Mouse (Mus musculus): ENCODE measurements around the gene Pak7. TPM values are rescaled to one million over a fixed set of nuclear protein-coding genes. Genes with fewer than 3 reads are reported as not detected.
A peak's percentile ranks its signal among the peaks of the same experiment; 100 is the strongest.
"Not testable (repeated sequence)": the region's sequence is repeated elsewhere in the genome, so short reads cannot be mapped to it uniquely, and the experiment has no call there.

The Pak7 gene
- polyA plus RNA-seq (2016; fragmentation: Nextera tagmentation; extraction: Ambion mirVana): 1.8 and 2.8 TPM in 2 replicates

- Histone ChIP-seq H3K27ac (peak within 1 kb of the TSS; percentile 81), H3K4me1 (peaks cover 11% of the 10 kb centered on the region), H3K27me3 (ENCODE audit: poor library complexity, severe bottlenecking) (peaks cover 26% of the 10 kb centered on the region), H3K4me3 (peak within 1 kb of the TSS; percentile 67), H3K36me3 (replicated peaks) (no peaks in the 10 kb centered on the region), H3K9me3 (no peaks in the 10 kb centered on the region)
- WGBS: under 1% methylated on average over 39 of the region's 39 CpGs
- peak; percentile 83 for DNase-seq (ENCODE audit: extremely low spot score, low spot score)
Measured at GRCm38 (mm10) chr2:136387181-136388131, at the start of gene Pak7. Gene Pak7 (minus strand): TSS chr2:136387967.

DNA sequence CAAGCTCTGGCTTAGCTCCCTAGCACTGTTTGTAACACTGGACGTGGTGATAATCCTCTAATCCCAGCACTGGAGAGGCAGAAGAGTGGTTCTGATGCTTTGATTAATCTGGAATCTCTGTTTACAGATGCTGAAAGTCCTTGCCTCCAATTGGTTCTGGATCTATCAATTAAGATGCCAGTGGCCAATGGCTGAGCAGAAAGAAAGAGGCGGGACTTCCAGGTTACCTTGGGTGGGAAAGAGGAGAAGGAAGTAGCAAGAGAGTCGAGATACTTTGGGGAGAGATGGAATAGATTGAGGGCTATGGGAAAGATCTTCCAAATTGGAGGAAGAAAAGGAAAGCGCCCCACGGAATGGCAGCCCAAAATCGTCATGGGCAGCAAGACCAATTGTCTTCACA, 37.8 kb upstream of the Pak7 start:
- Histone ChIP-seq H3K27ac (no peak overlapping the region), H3K27me3 (ENCODE audit: poor library complexity, severe bottlenecking) (no peaks in the 10 kb centered on the region), H3K9me3 (no peaks in the 10 kb centered on the region), H3K4me3 (no peak overlapping the region), H3K36me3 (replicated peaks) (no peaks in the 10 kb centered on the region), H3K4me1 (no peaks in the 10 kb centered on the region)
- DNase-seq (ENCODE audit: extremely low spot score, low spot score): no peak
- 81% methylated on average over 6 of the region's 6 CpGs for WGBS

- no peaks in the 10 kb centered on the region for H3K36me3 ChIP-seq (replicated peaks)
- H3K4me1 ChIP-seq: no peaks in the 10 kb centered on the region
- no peaks in the 10 kb centered on the region for H3K9me3 ChIP-seq
Measured at GRCm38 (mm10) chr2:136419543-136419942, 31.8 kb upstream of the Pak7 start.

GRCm38 (mm10) chr2:136416381-136416780, 28.6 kb upstream of the Pak7 start:
- Histone ChIP-seq H3K27ac (no peak overlapping the region), H3K27me3 (ENCODE audit: poor library complexity, severe bottlenecking) (no peaks in the 10 kb centered on the region), H3K4me3 (no peak overlapping the region), H3K9me3 (no peaks in the 10 kb centered on the region), H3K4me1 (no peaks in the 10 kb centered on the region), H3K36me3 (replicated peaks) (no peaks in the 10 kb centered on the region)
- no peak for DNase-seq (ENCODE audit: extremely low spot score, low spot score)

More at GRCm38 (mm10) chr2:136419543-136419942, 31.8 kb upstream of the Pak7 start:
- Histone ChIP-seq H3K27me3 (ENCODE audit: poor library complexity, severe bottlenecking) (no peaks in the 10 kb centered on the region), H3K27ac (no peak overlapping the region), H3K4me3 (no peak overlapping the region)
- DNase-seq (ENCODE audit: extremely low spot score, low spot score): no peak
- 83% methylated on average over 1 of the region's 1 CpGs for WGBS

GRCm38 (mm10) chr2:136402587-136402986, 14.8 kb upstream of the Pak7 start:
- H3K36me3 ChIP-seq (replicated peaks): no peaks in the 10 kb centered on the region
- no peak for DNase-seq (ENCODE audit: extremely low spot score, low spot score)
- H3K27me3 ChIP-seq (ENCODE audit: poor library complexity, severe bottlenecking): no peaks in the 10 kb centered on the region
- no peaks in the 10 kb centered on the region for H3K9me3 ChIP-seq
- no peak overlapping the region for H3K27ac ChIP-seq
- WGBS: 90% methylated on average over 4 of the region's 4 CpGs
- no peaks in the 10 kb centered on the region for H3K4me1 ChIP-seq
- no peak overlapping the region for H3K4me3 ChIP-seq

GRCm38 (mm10) chr2:136375318-136375717, 12.4 kb downstream of the Pak7 start:
- WGBS: 68% methylated on average over 3 of the region's 3 CpGs
- no peak overlapping the region for H3K27ac ChIP-seq
- no peaks in the 10 kb centered on the region for H3K36me3 ChIP-seq (replicated peaks)

GRCm38 (mm10) chr2:136372361-136372760, 15.4 kb downstream of the Pak7 start:
- H3K27me3 ChIP-seq (ENCODE audit: poor library complexity, severe bottlenecking): no peaks in the 10 kb centered on the region
- no peaks in the 10 kb centered on the region for H3K36me3 ChIP-seq (replicated peaks)
- H3K27ac ChIP-seq: no peak overlapping the region
- 0 out of 2 replicates have a peak, but pooled peaks cover 3% of the 10 kb centered on the region for H3K4me1 ChIP-seq
- H3K4me3 ChIP-seq: no peak overlapping the region
- H3K9me3 ChIP-seq: no peaks in the 10 kb centered on the region
- no peak for DNase-seq (ENCODE audit: extremely low spot score, low spot score)
- 61% methylated on average over 1 of the region's 1 CpGs for WGBS

More at GRCm38 (mm10) chr2:136375318-136375717, 12.4 kb downstream of the Pak7 start:
- Histone ChIP-seq H3K9me3 (no peaks in the 10 kb centered on the region), H3K4me3 (no peak overlapping the region), H3K27me3 (ENCODE audit: poor library complexity, severe bottlenecking) (no peaks in the 10 kb centered on the region), H3K4me1 (0 out of 2 replicates have a peak, but pooled peaks cover 3% of the 10 kb centered on the region)
- no peak for DNase-seq (ENCODE audit: extremely low spot score, low spot score)

- H3K27me3 ChIP-seq (ENCODE audit: poor library complexity, severe bottlenecking): no peaks in the 10 kb centered on the region
- WGBS: 89% methylated on average over 2 of the region's 2 CpGs
- no peak overlapping the region for H3K27ac ChIP-seq
- DNase-seq (ENCODE audit: extremely low spot score, low spot score): no peak
- H3K36me3 ChIP-seq (replicated peaks): no peaks in the 10 kb centered on the region
- no peak overlapping the region for H3K4me3 ChIP-seq
- no peaks in the 10 kb centered on the region for H3K9me3 ChIP-seq
- no peaks in the 10 kb centered on the region for H3K4me1 ChIP-seq
Measured at GRCm38 (mm10) chr2:136351393-136352096, 36.2 kb downstream of the Pak7 start.

- H3K4me3 ChIP-seq: no peak overlapping the region
- no peak for DNase-seq (ENCODE audit: extremely low spot score, low spot score)
- no peaks in the 10 kb centered on the region for H3K4me1 ChIP-seq
- H3K36me3 ChIP-seq (replicated peaks): no peaks in the 10 kb centered on the region
- no peaks in the 10 kb centered on the region for H3K27me3 ChIP-seq (ENCODE audit: poor library complexity, severe bottlenecking)
- no peaks in the 10 kb centered on the region for H3K9me3 ChIP-seq
- H3K27ac ChIP-seq: no peak overlapping the region
- 82% methylated on average over 3 of the region's 3 CpGs for WGBS
Measured at GRCm38 (mm10) chr2:136350459-136350858, 37.3 kb downstream of the Pak7 start.

DNA sequence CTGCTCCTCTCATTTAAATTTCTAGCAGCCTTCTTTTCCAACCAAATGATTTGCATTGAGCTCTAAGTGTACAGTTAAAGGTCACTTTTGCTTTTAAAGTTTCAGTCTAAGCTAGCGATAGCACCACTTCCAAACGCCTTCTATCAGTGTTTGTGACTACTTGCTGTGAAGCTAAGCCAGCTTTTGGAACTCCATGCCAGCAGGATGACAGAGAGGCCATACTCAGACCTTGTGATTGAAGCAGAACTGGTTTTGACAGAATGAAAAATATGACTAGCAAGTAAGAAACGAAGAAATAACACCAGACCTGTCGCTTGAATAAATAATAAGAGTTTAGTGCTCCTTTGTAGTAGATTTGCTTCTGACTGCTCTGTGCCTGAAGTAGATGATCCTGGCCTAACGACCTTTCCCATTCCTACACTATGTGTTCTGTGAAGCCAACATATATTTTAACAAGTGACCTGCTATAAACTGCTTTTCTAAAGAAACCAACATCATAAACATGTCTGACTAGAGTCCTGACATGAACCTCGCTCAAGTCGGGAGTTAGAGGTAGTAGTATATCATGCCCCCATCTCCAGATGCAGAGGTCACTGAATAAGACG, 38.0 kb downstream of the Pak7 start:
- no peaks in the 10 kb centered on the region for H3K27me3 ChIP-seq (ENCODE audit: poor library complexity, severe bottlenecking)
- 81% methylated on average over 8 of the region's 8 CpGs for WGBS
- H3K36me3 ChIP-seq (replicated peaks): no peaks in the 10 kb centered on the region
- no peak overlapping the region for H3K27ac ChIP-seq
- DNase-seq (ENCODE audit: extremely low spot score, low spot score): no peak
- no peak overlapping the region for H3K4me3 ChIP-seq
- no peaks in the 10 kb centered on the region for H3K4me1 ChIP-seq
- H3K9me3 ChIP-seq: no peaks in the 10 kb centered on the region

DNA sequence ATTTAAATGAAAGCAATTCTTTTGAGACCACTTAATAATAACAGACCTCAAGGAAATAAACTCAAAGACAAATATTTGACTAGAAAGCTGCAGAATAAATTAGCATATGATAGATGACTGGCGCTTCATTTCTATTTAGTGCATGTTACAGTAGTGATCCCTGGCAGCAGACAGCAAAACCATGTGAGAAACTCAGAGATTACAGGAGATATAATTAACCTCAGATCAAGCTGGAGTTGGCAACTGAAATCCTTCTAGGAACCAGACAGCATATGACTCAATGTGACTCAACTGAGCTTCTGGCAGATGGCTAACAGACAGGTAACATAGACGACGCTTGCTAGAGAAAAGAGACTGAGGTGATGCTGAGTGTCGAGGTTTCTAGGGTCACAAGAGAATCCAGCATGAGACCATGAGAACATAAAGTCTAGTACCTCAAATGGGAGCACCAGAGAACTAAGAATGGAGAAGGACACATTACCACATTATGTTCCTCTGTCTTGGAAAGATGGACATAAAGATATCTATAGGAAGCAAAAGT, 43.5 kb downstream of the Pak7 start:
- H3K36me3 ChIP-seq (replicated peaks); H3K9me3 ChIP-seq; H3K4me3 ChIP-seq; DNase-seq (ENCODE audit: extremely low spot score, low spot score); H3K27me3 ChIP-seq (ENCODE audit: poor library complexity, severe bottlenecking); H3K4me1 ChIP-seq; H3K27ac ChIP-seq: not testable (repeated sequence)
- WGBS: 89% methylated on average over 4 of the region's 4 CpGs

- WGBS: 83% methylated on average over 1 of the region's 1 CpGs
- no peak for DNase-seq (ENCODE audit: extremely low spot score, low spot score)
- Histone ChIP-seq H3K27me3 (ENCODE audit: poor library complexity, severe bottlenecking) (no peaks in the 10 kb centered on the region), H3K27ac (no peak overlapping the region), H3K36me3 (replicated peaks) (no peaks in the 10 kb centered on the region), H3K9me3 (no peaks in the 10 kb centered on the region), H3K4me3 (no peak overlapping the region), H3K4me1 (no peaks in the 10 kb centered on the region)
Measured at GRCm38 (mm10) chr2:136329974-136330373, 57.8 kb downstream of the Pak7 start.

All from forebrain, embryonic 10.5 days (tissue).